Mouse (Mus musculus) ES-E14 (cell line): ENCODE measurements around the gene Slc38a4.

Source experiments
- CHD2 ChIP-seq: IDR thresholded peaks from 2 replicates; pipeline ENCODE4 v1.6.1; 2014; ENCODE audit warnings: mild to moderate bottlenecking, low read depth, low read length, inconsistent platforms
- HCFC1 ChIP-seq: IDR thresholded peaks from 2 replicates; pipeline ENCODE4 v1.6.1; 2012; ENCODE audit warnings: low read length, inconsistent platforms, borderline replicate concordance; ENCODE audit not compliant: insufficient read depth
- MAFK ChIP-seq: IDR thresholded peaks from 2 replicates; pipeline ENCODE4 v1.6.1; 2014; ENCODE audit warnings: mild to moderate bottlenecking, low read depth, low read length, inconsistent platforms; ENCODE audit not compliant: insufficient read depth
- ZC3H11A ChIP-seq: IDR thresholded peaks from 2 replicates; pipeline ENCODE4 v1.6.1; 2012; ENCODE audit warnings: low read depth, mild to moderate bottlenecking, inconsistent platforms, low read length, borderline replicate concordance

GRCm38 (mm10) chr15:96953112-96953937, 102.4 kb downstream of the Slc38a4 start:
- TF ChIP-seq ZC3H11A (no peak), CHD2 (no peak), MAFK (no peak), HCFC1 (no peak)
